ENCODE assay signal across 8 mouse cellular contexts in genomic region chr12:31073412-31074354, GRCm38 (mm10). TPM values are rescaled to one million over a fixed set of nuclear protein-coding genes. Genes with fewer than 3 reads are reported as not detected.
DNase-seq lines count a peak whose midpoint lies in the region; ATAC-seq and TF ChIP-seq lines count a peak whose summit lies in the region.

TSS of gene Fam110c (plus strand) at chr12:31073861.

- peak within 1 kb of the TSS; percentile 56 for H3K9ac ChIP-seq in intestine, embryonic 14.5 days (ENCODE audit: low read length)
- H3K9ac ChIP-seq in liver, embryonic 15.5 days = peak within 1 kb of the TSS; percentile 65
- peak within 1 kb of the TSS; percentile 52 for H3K9ac ChIP-seq in neural tube, embryonic 13.5 days

- 6% methylated on average over 50 of the region's 50 CpGs for WGBS in thymus, adult 2 months
- 1% methylated on average over 50 of the region's 50 CpGs for WGBS in forebrain, embryonic 10.5 days
- WGBS in intestine, embryonic 14.5 days = 1% methylated on average over 49 of the region's 50 CpGs
- WGBS in liver, embryonic 15.5 days (ENCODE audit: insufficient replicate concordance) = 2% methylated on average over 50 of the region's 50 CpGs
- WGBS in neural tube, embryonic 13.5 days = 1% methylated on average over 50 of the region's 50 CpGs

- H3K4me2 ChIP-seq in intestine, embryonic 14.5 days (ENCODE audit: low read length) = peak within 1 kb of the TSS; percentile 92
- H3K4me2 ChIP-seq in liver, embryonic 15.5 days = peak within 1 kb of the TSS; percentile 97
- peak within 1 kb of the TSS; percentile 68 for H3K4me2 ChIP-seq in neural tube, embryonic 13.5 days

- no peaks in the 10 kb centered on the region for H3K27me3 ChIP-seq in thymus, adult 2 months (ENCODE audit: control insufficient read depth, insufficient read depth, low read length)
- peaks cover 54% of the 10 kb centered on the region for H3K27me3 ChIP-seq in forebrain, embryonic 10.5 days (ENCODE audit: poor library complexity, severe bottlenecking)
- peaks cover 41% of the 10 kb centered on the region for H3K27me3 ChIP-seq in intestine, embryonic 14.5 days (replicated peaks; ENCODE audit: control insufficient read depth, insufficient read depth, low read length)
- peaks cover 31% of the 10 kb centered on the region for H3K27me3 ChIP-seq in liver, embryonic 15.5 days
- H3K27me3 ChIP-seq in neural tube, embryonic 13.5 days = peaks cover 58% of the 10 kb centered on the region

- no peak for TF ChIP-seq POLR2A in thymus, adult 2 months (IDR thresholded peaks at IDR 0.05; ENCODE audit: control insufficient read depth, extremely low read depth, insufficient read depth, low read length, poor library complexity)

- TF ChIP-seq CTCF in thymus, adult 2 months (IDR thresholded peaks at IDR 0.05; ENCODE audit: borderline replicate concordance, control insufficient read depth, extremely low read depth, insufficient read depth, low read length, poor library complexity) = no peak

- H3K4me3 ChIP-seq in thymus, adult 2 months (ENCODE audit: control insufficient read depth, insufficient read depth, low read length) = peak within 1 kb of the TSS; percentile 19; the same call in 1 of the 2 replicates
- peak within 1 kb of the TSS; percentile 60 for H3K4me3 ChIP-seq in forebrain, embryonic 10.5 days
- peak within 1 kb of the TSS; percentile 50 for H3K4me3 ChIP-seq in intestine, embryonic 14.5 days (ENCODE audit: low read depth, low read length)
- H3K4me3 ChIP-seq in liver, embryonic 15.5 days (replicated peaks) = peak within 1 kb of the TSS; percentile 68
- H3K4me3 ChIP-seq in neural tube, embryonic 13.5 days = peak within 1 kb of the TSS; percentile 40

- H3K4me1 ChIP-seq in thymus, adult 2 months (replicated peaks; ENCODE audit: control insufficient read depth, insufficient read depth, low read length) = no peaks in the 10 kb centered on the region
- peaks cover 20% of the 10 kb centered on the region for H3K4me1 ChIP-seq in forebrain, embryonic 10.5 days
- H3K4me1 ChIP-seq in intestine, embryonic 14.5 days (replicated peaks; ENCODE audit: control insufficient read depth, insufficient read depth, low read length) = peaks cover 6% of the 10 kb centered on the region
- peaks cover 46% of the 10 kb centered on the region for H3K4me1 ChIP-seq in liver, embryonic 15.5 days (replicated peaks)
- peaks cover 19% of the 10 kb centered on the region for H3K4me1 ChIP-seq in neural tube, embryonic 13.5 days (replicated peaks)

- no peaks in the 10 kb centered on the region for H3K36me3 ChIP-seq in thymus, adult 2 months (ENCODE audit: control insufficient read depth, insufficient read depth, low read length)
- no peaks in the 10 kb centered on the region for H3K36me3 ChIP-seq in forebrain, embryonic 10.5 days (replicated peaks)
- H3K36me3 ChIP-seq in intestine, embryonic 14.5 days (ENCODE audit: control insufficient read depth, insufficient read depth, low read length) = no peaks in the 10 kb centered on the region
- H3K36me3 ChIP-seq in liver, embryonic 15.5 days (replicated peaks) = no peaks in the 10 kb centered on the region
- H3K36me3 ChIP-seq in neural tube, embryonic 13.5 days = no peaks in the 10 kb centered on the region

- H3K27ac ChIP-seq in thymus, adult 2 months (ENCODE audit: control insufficient read depth, insufficient read depth, low read length) = no peak within 1 kb of the TSS
- 0 out of 2 replicates have a peak within 1 kb of the TSS, but pooled peaks have one; percentile 30 for H3K27ac ChIP-seq in forebrain, embryonic 10.5 days
- H3K27ac ChIP-seq in intestine, embryonic 14.5 days (ENCODE audit: low read depth) = no peak within 1 kb of the TSS
- H3K27ac ChIP-seq in liver, embryonic 15.5 days (replicated peaks) = peak within 1 kb of the TSS; percentile 77
- no peak within 1 kb of the TSS for H3K27ac ChIP-seq in neural tube, embryonic 13.5 days (replicated peaks)

- DNase-seq in thymus, adult 2 months = no peak
- DNase-seq in thymus, postnatal 14 days = no peak
- DNase-seq in forebrain, embryonic 10.5 days (ENCODE audit: extremely low spot score, low spot score) = peak; percentile 45
- DNase-seq in intestine, embryonic 14.5 days (ENCODE audit: low spot score) = peak; percentile 83
- DNase-seq in natural killer cell, adult 2 months (ENCODE audit: low spot score in 2 of 2) = no peak
- no peak for DNase-seq in gastrocnemius, adult 8-10 months (ENCODE audit: low spot score in 2 of 2)

- peak; percentile 88 for ATAC-seq in intestine, embryonic 14.5 days (replicated peaks; ENCODE audit: low FRiP score, low TSS enrichment, low read depth)
- ATAC-seq in liver, embryonic 15.5 days (ENCODE audit: insufficient read depth) = peak; percentile 59
- ATAC-seq in neural tube, embryonic 13.5 days (ENCODE audit: low read depth) = peak; percentile 73

- H3K9me3 ChIP-seq in forebrain, embryonic 10.5 days = no peaks in the 10 kb centered on the region
- H3K9me3 ChIP-seq in intestine, embryonic 14.5 days (ENCODE audit: control insufficient read depth, low read length) = no peaks in the 10 kb centered on the region
- no peaks in the 10 kb centered on the region for H3K9me3 ChIP-seq in liver, embryonic 15.5 days (replicated peaks)
- H3K9me3 ChIP-seq in neural tube, embryonic 13.5 days = no peaks in the 10 kb centered on the region

RNA-seq across cellular contexts. Expression of gene Fam110c, which starts in this region (rescaled TPM):
- 0.40 and 0.51 TPM in 2 replicates for polyA plus RNA-seq in thymus, adult 2 months (2012; rRNA removed)
- 0.14 and 0.45 TPM in 2 replicates for polyA plus RNA-seq in forebrain, embryonic 10.5 days (2016; fragmentation: Nextera tagmentation; extraction: Ambion mirVana)
- 4.9 and 5.1 TPM in 2 replicates for polyA plus RNA-seq in intestine, embryonic 14.5 days (2014; fragmentation: Nextera tagmentation; extraction: Ambion mirVana)
- polyA plus RNA-seq in liver, embryonic 15.5 days (2015; fragmentation: Nextera tagmentation; extraction: Ambion mirVana) = 2.2 and 2.8 TPM in 2 replicates
- polyA plus RNA-seq in neural tube, embryonic 13.5 days (2015; fragmentation: Nextera tagmentation; extraction: Ambion mirVana) = 0.08 TPM in 1 of 2 replicates, not detected in the other
- not detected for total RNA-seq in gastrocnemius, adult 8-10 months (2022)

Comparison
In these comparisons a context has a peak if more than half of its experiments do, and no peak if none do; other contexts are left out.
1. Peak in DNase-seq, H3K4me3 ChIP-seq and H3K27ac ChIP-seq in forebrain, embryonic 10.5 days; RNA of the gene not detected or under 1 TPM.
2. Peak in ATAC-seq, H3K4me3 ChIP-seq, H3K9ac ChIP-seq and H3K4me2 ChIP-seq in neural tube, embryonic 13.5 days; RNA of the gene not detected or under 1 TPM.